Mouse (Mus musculus) frontal cortex, postnatal 25 days (tissue): ENCODE data around the gene Ccdc65.

Experiments used
- DNase-seq, 2 experiments: peaks; one replicate each; pipeline ENCODE4 v3.0.0; 2022; ENCODE audit warnings: low spot score in 2 of 2

Ccdc65 gene

GRCm38 (mm10) chr15:98707766-98708372 lies at the start of gene Ccdc65:
Ccdc65 (plus strand) TSS chr15:98708207.
- DNase-seq: peak; percentile 84 to 90

GRCm38 (mm10) chr15:98662198-98662566 lies 45.8 kb upstream of the Ccdc65 start:
- DNase-seq: no peak

GRCm38 (mm10) chr15:98662567-98663545 lies 45.2 kb upstream of the Ccdc65 start, which contains the start of gene Ddx23:
Ddx23 (minus strand) TSS chr15:98662894.
- DNase-seq: peak; percentile 91

DNA sequence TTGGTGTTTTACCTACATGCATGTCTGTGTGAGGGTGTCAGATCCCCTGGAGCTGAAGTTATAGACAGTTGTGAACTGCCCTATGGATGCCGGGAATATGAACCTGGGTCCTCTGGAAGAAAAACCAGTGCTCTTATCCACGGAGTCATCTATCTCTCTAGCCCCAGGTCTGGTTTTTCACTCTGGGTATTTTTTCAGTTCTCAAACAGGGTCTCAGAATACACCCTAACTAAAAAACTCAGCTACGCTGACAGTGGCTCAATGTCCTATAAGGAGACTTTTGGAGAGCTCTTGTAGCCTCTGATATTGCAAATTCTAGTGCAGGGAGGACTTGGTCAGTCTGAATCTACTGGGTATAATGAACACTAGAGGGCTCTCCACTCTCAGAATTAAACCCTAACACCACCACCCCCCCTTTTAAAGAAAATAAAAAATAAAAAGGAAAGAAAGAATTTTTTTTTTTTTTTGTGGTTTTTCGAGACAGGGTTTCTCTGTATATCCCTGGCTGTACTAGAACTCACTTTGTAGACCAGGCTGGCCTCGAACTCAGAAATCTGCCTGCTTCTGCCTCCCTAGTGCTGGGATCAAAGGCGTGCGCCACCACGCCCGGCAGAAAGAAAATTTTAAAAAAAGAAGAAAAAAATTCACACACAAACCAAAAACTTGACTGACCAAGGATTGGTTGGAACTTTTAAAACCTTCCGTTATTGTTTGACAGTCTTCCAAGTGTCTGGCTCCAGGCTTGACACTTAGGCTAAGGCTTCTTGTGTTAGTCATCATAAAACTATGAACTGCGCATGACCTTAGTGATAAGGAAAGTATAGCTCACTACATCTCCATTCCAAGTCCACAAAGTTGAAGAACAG lies 43.7 kb upstream of the Ccdc65 start:
- DNase-seq: no peak

DNA sequence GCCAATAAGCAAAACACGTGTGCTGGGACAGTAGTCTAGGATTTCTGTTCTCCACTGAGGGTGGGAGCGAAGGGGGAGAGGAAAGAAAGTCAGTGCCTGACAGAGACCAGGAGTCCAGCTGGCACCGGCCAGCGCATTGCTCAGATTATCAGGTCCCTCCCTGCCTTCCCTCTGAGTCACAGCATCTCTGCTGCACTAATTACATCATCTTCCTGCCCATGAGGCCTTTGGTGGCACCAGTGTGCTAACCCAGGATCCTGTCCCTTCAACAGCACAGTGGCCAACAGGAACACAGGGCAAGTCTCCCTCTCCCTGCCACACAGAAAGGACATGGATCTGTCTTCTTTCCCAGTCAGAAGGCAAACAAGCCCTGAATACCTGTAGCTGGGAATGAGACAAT lies 35.4 kb upstream of the Ccdc65 start:
- no peak for DNase-seq

DNA sequence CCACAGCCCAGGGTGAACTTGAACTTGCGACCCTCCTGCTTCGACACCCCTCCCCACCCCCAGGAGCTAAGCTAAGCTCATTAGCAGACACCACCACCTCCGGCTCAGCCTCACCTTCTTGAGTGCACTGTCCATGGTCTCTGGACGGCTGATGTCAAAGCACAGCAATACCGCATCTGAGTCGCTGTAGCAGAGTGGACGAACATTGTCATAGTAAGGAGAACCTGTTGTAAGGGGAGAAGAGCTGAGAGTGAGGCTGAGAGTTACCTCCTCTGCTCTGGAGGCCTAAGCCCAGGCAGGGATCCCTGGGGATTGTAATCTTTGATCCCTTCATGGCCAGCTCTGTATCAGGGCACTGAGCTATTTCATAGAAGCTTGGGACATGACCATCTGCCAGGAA lies 34.3 kb upstream of the Ccdc65 start:
- DNase-seq: no peak

DNA sequence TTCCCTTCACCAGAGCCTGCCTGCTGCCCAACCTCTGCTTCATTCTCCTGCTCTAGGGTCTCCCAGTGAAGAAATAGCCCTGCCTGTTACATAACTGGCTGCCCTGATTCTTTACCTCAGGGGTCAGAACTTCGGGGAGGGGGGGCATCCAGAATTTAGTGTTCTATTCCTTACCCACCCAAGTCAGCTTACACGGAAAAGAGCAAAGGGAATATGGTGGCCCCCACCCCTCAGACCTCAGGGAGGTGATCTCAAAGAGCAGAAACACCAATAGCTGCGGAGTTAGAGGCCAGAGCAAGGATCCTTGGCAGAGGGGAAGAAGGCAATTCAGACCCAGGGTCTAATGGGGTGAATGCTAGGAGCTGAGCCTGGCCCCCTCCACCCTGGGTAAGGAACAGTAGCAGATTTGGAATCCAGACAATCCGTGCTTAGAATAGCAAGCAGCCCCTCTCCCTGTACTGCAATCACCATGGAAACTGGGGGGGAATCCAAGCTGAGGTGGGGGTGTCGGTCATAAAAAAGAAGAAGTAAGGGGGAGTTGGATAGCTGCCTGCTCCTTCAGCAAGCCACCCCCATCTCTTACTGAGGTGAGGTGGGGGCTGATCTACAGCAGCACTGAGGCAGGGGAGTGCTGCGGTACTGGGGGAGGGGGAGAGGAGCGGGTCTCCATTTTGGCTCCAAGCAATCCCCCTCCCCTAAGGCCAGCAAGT lies 33.6 kb upstream of the Ccdc65 start:
- DNase-seq: no peak

DNA sequence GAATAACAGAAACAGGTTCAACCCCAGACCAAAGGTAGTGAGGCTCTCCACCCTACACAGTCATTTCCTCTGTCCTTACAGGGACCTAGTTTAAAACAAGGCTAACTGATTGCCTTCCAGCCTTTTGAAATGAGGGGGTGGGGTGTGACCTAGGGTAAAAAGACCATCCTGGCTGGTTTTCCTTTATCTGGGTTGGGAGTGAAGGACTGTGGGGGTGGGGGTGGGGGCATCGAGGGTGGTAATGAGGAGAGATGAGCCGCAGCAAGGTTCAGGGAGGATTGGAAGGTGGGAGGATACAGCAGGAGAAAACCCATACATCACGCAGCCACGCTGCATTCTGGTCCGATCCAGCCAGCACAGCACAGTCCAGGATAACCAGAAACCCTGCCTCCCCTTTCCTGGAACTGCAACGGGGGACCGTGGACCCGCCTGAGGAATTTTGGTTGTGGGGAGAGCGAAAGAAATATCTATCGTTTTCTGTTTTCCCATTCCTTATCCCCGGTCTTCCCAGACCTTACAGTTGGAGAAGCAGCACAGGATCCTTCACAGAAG lies 32.9 kb upstream of the Ccdc65 start:
- DNase-seq: no peak

DNA sequence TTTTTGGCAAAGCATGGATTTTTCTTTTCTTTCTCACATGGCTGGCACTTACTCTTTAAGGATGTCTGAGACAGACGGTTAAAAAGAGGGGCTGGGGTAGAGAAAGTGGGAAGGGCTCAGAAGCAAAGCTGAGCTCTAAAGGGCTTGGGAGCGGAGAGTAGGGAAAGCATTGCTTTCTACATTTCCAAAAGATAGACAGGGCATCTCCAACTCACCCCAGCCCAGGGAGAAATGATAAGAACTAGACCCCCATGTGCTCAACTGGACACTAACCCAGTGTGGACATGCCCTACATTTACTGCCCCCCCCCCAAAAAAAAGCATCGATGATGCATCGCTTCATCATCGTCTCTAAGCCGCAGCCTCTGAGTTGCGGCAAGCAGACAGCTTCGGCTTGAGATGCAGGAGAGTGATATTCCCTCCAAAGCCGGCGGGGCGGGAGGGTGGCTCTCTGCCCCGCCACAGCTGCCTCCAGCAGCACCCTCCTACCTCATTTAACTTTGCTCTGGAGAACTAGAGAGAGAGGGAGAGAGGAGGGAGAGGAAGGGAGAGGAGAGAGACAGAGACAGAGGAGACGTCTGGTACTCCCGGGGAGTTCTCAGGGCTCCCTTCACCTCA lies 32.3 kb upstream of the Ccdc65 start:
- no peak for DNase-seq

DNA sequence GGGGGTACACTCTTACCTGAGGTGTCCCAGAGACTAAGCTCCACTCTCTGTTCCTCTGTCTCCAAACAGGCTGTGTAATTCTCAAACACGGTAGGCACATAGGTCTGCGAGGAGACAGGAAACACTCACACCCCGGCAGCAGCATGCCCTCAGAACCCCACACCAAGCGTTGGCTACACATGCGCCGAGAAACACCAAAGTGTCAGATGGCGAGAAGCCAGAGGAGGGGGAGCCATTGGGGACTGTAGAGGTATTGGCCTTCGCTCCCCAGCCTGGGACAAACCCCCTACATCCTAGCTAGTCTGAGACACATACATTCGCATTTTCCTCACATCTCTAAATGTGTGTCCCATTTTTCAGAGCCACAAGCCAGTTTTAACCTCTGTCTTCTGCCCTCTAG lies 31.5 kb upstream of the Ccdc65 start:
- DNase-seq: no peak

- DNase-seq: peak; percentile 71 to 80
Measured at GRCm38 (mm10) chr15:98676940-98677728, 30.9 kb upstream of the Ccdc65 start, which contains the start of gene Rnd1. Rnd1 (minus strand) TSS chr15:98677461.

- DNase-seq: no peak
Measured at GRCm38 (mm10) chr15:98677977-98678376, 30.0 kb upstream of the Ccdc65 start.

- no peak for DNase-seq
Measured at GRCm38 (mm10) chr15:98680660-98681059, 27.3 kb upstream of the Ccdc65 start.

GRCm38 (mm10) chr15:98681633-98682032 lies 26.4 kb upstream of the Ccdc65 start:
- no peak for DNase-seq

DNA sequence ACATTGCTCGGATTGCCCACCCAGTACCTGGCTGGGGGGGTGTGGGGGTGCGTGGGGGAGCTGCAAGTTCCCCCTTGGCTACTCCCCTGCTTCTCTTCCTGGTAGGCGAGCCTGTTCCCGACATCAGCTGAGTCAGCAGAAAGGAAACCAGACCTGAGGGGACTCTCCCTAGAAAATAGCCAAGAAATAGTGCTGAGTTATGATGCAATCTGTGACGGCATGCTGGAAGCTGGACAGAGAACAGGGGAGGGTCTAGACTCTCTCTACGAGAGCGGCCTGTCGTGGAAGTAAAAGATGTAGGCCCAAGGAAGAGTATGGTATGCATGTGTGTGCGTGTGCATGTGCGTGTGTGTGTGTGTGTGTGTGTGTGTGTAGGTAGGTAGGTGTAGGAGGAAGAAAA lies 24.8 kb upstream of the Ccdc65 start:
- DNase-seq: no peak

DNA sequence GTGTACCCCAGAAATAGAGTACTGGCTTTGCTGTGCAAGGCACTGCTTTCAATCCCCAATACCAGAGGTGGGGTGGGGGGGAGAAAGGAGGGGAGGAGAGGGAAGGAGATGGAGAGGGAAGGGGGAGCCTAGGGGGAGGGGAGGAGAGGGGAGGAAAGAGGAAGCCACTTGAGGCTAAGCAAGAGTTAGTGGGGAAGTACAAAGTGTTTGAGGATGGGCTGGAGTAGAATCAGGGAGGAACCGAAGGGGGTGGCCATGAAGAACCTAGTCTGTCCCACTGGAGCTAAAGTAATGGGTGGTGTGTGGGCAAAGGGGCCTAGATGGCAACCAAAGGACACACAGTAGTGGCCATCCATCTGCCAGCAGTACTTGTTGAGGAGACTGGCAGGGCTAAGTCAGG lies 24.3 kb upstream of the Ccdc65 start:
- DNase-seq: no peak

- DNase-seq: no peak
Measured at GRCm38 (mm10) chr15:98685926-98686325, 22.1 kb upstream of the Ccdc65 start.

DNA sequence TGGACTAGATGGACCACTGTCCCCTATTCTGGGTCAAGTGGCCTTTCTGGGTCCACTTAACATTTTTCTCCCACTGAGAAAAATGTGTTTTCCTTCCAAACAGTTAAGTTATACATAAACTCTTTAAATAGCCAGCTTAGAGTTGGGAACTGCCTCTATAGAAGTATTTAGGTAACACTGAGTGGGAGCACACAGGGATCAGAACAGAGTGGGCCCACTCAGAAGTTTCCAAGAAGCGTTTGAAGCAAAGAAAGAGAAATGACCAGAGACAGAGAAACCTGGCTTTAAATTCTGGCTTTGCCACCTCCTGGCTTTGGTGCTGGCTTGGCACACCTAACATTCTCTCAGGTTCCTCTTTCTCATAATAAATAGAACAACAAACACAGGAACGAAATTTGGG lies 18.3 kb upstream of the Ccdc65 start:
- DNase-seq: no peak

DNA sequence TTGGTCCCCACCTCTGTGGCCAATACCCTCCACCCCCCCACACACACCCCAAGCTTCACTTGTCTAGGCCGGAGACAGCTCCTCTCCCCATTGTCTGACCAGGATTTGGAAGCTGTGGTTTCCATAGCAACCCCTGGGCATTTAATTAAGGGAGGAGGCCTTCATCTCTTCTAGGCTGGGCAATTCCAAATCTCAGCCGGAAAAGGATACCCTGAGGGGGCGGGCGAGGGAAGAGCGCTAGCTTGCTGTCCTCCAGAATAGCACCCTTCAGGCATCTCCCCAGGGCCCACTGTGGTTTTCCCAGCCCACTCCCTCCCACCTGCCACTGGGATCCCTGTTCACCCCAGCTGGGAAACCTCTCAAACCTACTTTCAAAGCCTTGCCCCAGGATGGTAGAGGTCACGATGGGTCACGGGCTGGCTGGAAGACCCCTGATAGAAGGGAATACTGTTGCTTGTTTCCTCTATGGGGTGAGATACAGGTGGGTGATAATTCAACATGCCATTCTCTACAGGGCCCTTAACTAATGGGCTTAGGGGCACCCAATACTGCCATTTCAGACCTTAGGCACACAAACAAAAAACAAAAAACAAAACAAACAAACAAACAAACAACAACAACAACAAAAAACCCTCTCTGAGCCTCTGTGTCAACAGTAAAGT lies 16.4 kb upstream of the Ccdc65 start:
- no peak for DNase-seq
